Mouse (Mus musculus) thymus, adult 2 months (tissue): ENCODE data around the gene Ephb1. TPM values are rescaled to one million over a fixed set of nuclear protein-coding genes. Genes with fewer than 3 reads are reported as not detected.

ENCODE experiments used
- DNase-seq: peaks from one replicate; pipeline ENCODE4 v3.0.0; 2021
- H3K27ac ChIP-seq: fragments of 200-500 bp; 2 replicates; pipeline ENCODE4 v1.5.1; 2012; ENCODE audit warnings: low read length, control low read depth; ENCODE audit not compliant: control insufficient read depth, insufficient read depth
- H3K27me3 ChIP-seq: fragments of 200-500 bp; 2 replicates; pipeline ENCODE4 v1.6.1; 2012; ENCODE audit warnings: mild to moderate bottlenecking, low read length, moderate library complexity, mixed read lengths; ENCODE audit not compliant: control insufficient read depth, insufficient read depth
- H3K36me3 ChIP-seq: fragments of 200-500 bp; 2 replicates; pipeline ENCODE4 v1.6.1; 2012; ENCODE audit warnings: mild to moderate bottlenecking, low read length, moderate library complexity; ENCODE audit not compliant: control insufficient read depth, insufficient read depth
- H3K4me1 ChIP-seq: fragments of 200-500 bp; replicated peaks from 2 replicates; pipeline ENCODE4 v1.6.1; 2012; ENCODE audit warnings: low read length; ENCODE audit not compliant: control insufficient read depth, insufficient read depth
- H3K4me3 ChIP-seq: fragments of 200-500 bp; 2 replicates; pipeline ENCODE4 v1.5.1; 2012; ENCODE audit warnings: mild to moderate bottlenecking, low read length, control low read depth, moderate library complexity; ENCODE audit not compliant: control insufficient read depth, insufficient read depth
- CTCF ChIP-seq: fragments of 200-500 bp; IDR thresholded peaks from 2 replicates; pipeline ENCODE4 v1.5.1; 2012; ENCODE audit warnings: mild to moderate bottlenecking, control low read depth, low read length, moderate library complexity, borderline replicate concordance; ENCODE audit not compliant: control insufficient read depth, poor library complexity, insufficient read depth; ENCODE audit errors: extremely low read depth
- POLR2A ChIP-seq: fragments of 200-500 bp; IDR thresholded peaks from 2 replicates; pipeline ENCODE4 v1.6.1; 2012; ENCODE audit warnings: mild to moderate bottlenecking, low read length, control low read depth, moderate library complexity; ENCODE audit not compliant: control insufficient read depth, poor library complexity, insufficient read depth; ENCODE audit errors: extremely low read depth
- WGBS: fragments of 180-500 bp; shearing (Covaris S2); methylation state at CpG from one replicate; pipeline ENCODE4 v1.1.7; 2018; 5-methylcytosine and 5-hydroxymethylcytosine counted together
- polyA plus RNA-seq: library from polyadenylated mRNA; depleted of rRNA; stranded (reverse); fragments of >200 nt; gene quantifications from 2 replicates; pipeline ENCODE4 v1.2.3, GENCODE M21; 2012

Ephb1 gene
- polyA plus RNA-seq, 1 experiment, result 0.43 TPM

- H3K4me1 ChIP-seq, result no peaks in the 10 kb centered on the region
Observed at GRCm38 (mm10) chr9:101999690-102000089, 354.8 kb downstream of the Ephb1 start.

GRCm38 (mm10) chr9:101996771-101997500, 357.6 kb downstream of the Ephb1 start:
- DNase-seq, result no peak
- H3K4me3 ChIP-seq, result no peak overlapping the region
- 91% methylated on average over 16 of the region's 16 CpGs for WGBS

More at GRCm38 (mm10) chr9:101999690-102000089, 354.8 kb downstream of the Ephb1 start:
- WGBS, result 88% methylated on average over 4 of the region's 4 CpGs
- H3K27ac ChIP-seq, result no peak overlapping the region
- no peak overlapping the region for H3K4me3 ChIP-seq
- no peak for TF ChIP-seq POLR2A
- DNase-seq, result no peak
- H3K36me3 ChIP-seq, result no peaks in the 10 kb centered on the region
- no peaks in the 10 kb centered on the region for H3K27me3 ChIP-seq

GRCm38 (mm10) chr9:101996183-101996582, 358.3 kb downstream of the Ephb1 start:
- no peak for DNase-seq
- 85% methylated on average over 7 of the region's 7 CpGs for WGBS
- H3K4me3 ChIP-seq, result no peak overlapping the region

More at GRCm38 (mm10) chr9:101996771-101997500, 357.6 kb downstream of the Ephb1 start:
- no peaks in the 10 kb centered on the region for H3K36me3 ChIP-seq
- no peaks in the 10 kb centered on the region for H3K4me1 ChIP-seq
- no peaks in the 10 kb centered on the region for H3K27me3 ChIP-seq
- no peak overlapping the region for H3K27ac ChIP-seq
- TF ChIP-seq POLR2A (no peak), CTCF (no peak)

GRCm38 (mm10) chr9:101995423-101996156, 358.9 kb downstream of the Ephb1 start:
- DNase-seq, result no peak
- H3K27me3 ChIP-seq, result no peaks in the 10 kb centered on the region
- H3K27ac ChIP-seq, result no peak overlapping the region
- TF ChIP-seq POLR2A (no peak), CTCF (no peak)
- H3K4me1 ChIP-seq, result no peaks in the 10 kb centered on the region
- no peaks in the 10 kb centered on the region for H3K36me3 ChIP-seq
- H3K4me3 ChIP-seq, result no peak overlapping the region
- 86% methylated on average over 10 of the region's 10 CpGs for whole genome bisulfite sequencing

More at GRCm38 (mm10) chr9:101996183-101996582, 358.3 kb downstream of the Ephb1 start:
- no peak for TF ChIP-seq CTCF
- TF ChIP-seq POLR2A, result no peak
- Histone ChIP-seq H3K36me3 (no peaks in the 10 kb centered on the region), H3K27ac (no peak overlapping the region), H3K27me3 (no peaks in the 10 kb centered on the region), H3K4me1 (no peaks in the 10 kb centered on the region)

- TF ChIP-seq CTCF (no peak), POLR2A (no peak)
- 97% methylated on average over 2 of the region's 2 CpGs for WGBS
Observed at GRCm38 (mm10) chr9:101994086-101994485, 360.4 kb downstream of the Ephb1 start.

GRCm38 (mm10) chr9:101990836-101991235, 363.7 kb downstream of the Ephb1 start:
- TF ChIP-seq POLR2A (no peak), CTCF (no peak)
- H3K27ac ChIP-seq, result no peak overlapping the region
- no peak for DNase-seq
- no peaks in the 10 kb centered on the region for H3K27me3 ChIP-seq
- H3K4me3 ChIP-seq, result no peak overlapping the region
- no peaks in the 10 kb centered on the region for H3K4me1 ChIP-seq
- 93% methylated on average over 12 of the region's 12 CpGs for WGBS
- H3K36me3 ChIP-seq, result no peaks in the 10 kb centered on the region

More at GRCm38 (mm10) chr9:101994086-101994485, 360.4 kb downstream of the Ephb1 start:
- Histone ChIP-seq H3K4me3 (no peak overlapping the region), H3K27me3 (no peaks in the 10 kb centered on the region), H3K27ac (no peak overlapping the region), H3K36me3 (no peaks in the 10 kb centered on the region), H3K4me1 (no peaks in the 10 kb centered on the region)
- no peak for DNase-seq
